Mouse (Mus musculus) lung, adult 2 months (tissue): ENCODE data around the gene Ace2. TPM values are rescaled to one million over a fixed set of nuclear protein-coding genes. Genes with fewer than 3 reads are reported as not detected.

Source experiments
- DNase-seq: peaks from one replicate; pipeline ENCODE4 v3.0.0; 2022
- H3K4me1 ChIP-seq: fragments of 200-500 bp; 2 replicates; pipeline ENCODE4 v1.6.1; 2011; ENCODE audit warnings: low read length; ENCODE audit not compliant: control insufficient read depth, insufficient read depth
- H3K4me3 ChIP-seq: fragments of 200-500 bp; replicated peaks from 2 replicates; pipeline ENCODE3; 2011; ENCODE audit warnings: low read depth, mild to moderate bottlenecking, control low read depth, low read length; ENCODE audit errors: extremely low read depth
- CTCF ChIP-seq: fragments of 200-500 bp; IDR thresholded peaks from 2 replicates; pipeline ENCODE4 v1.5.1; 2011; ENCODE audit warnings: mild to moderate bottlenecking, low read length, control low read depth; ENCODE audit not compliant: insufficient read depth
- POLR2A ChIP-seq: fragments of 200-500 bp; IDR thresholded peaks from 2 replicates; pipeline ENCODE4 v1.6.1; 2011; ENCODE audit warnings: low read depth, mild to moderate bottlenecking, control low read depth, low read length, borderline replicate concordance; ENCODE audit errors: extremely low read depth
- WGBS: fragments of 180-500 bp; shearing (Covaris S2); methylation state at CpG from one replicate; pipeline ENCODE4 v1.1.7; 2018; 5-methylcytosine and 5-hydroxymethylcytosine counted together
- polyA plus RNA-seq: library from polyadenylated mRNA; depleted of rRNA; stranded (reverse); fragments of >200 nt; gene quantifications from 2 replicates; pipeline ENCODE4 v1.2.3, GENCODE M21; 2012; rRNA removed

The Ace2 gene
- polyA plus RNA-seq: 1.9 and 3.3 TPM in 2 replicates

- TF ChIP-seq POLR2A (no peak), CTCF (no peak)
- no peaks in the 10 kb centered on the region for H3K4me1 ChIP-seq
- 79% methylated on average over 2 of the region's 2 CpGs for WGBS
- no peak within 1 kb of the TSS for H3K4me3 ChIP-seq
- DNase-seq: no peak
Measured at GRCm38 (mm10) chrX:164139032-164139431, at the start of gene Ace2. Gene Ace2, plus strand, starts transcription at chrX:164139332.

DNA sequence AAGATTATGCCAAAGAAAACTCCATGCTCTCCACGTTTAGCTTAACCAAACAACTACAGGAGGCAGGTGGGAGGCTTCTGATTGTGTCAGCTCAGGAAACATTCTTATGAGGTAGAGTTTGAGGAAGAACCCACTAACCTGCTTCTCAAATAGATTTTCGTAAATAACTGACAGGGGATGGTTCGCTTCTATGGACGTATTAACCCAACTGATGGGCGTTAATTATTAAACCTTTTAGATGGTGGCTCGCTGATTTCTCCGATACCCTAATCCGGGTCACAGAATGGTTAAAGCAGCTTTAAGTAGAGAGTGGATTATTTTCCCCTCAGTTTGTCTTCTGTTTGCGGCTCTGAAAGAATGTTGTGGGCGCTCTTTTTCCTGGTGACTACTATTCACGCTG, 49.2 kb upstream of the Ace2 start:
- TF ChIP-seq CTCF (no peak), POLR2A (no peak)
- no peak overlapping the region for H3K4me3 ChIP-seq
- no peaks in the 10 kb centered on the region for H3K4me1 ChIP-seq
- WGBS: 83% methylated on average over 11 of the region's 11 CpGs
- no peak for DNase-seq

- Histone ChIP-seq H3K4me3 (no peak overlapping the region), H3K4me1 (no peaks in the 10 kb centered on the region)
- DNase-seq: no peak
- TF ChIP-seq CTCF (no peak), POLR2A (no peak)
- WGBS: 47% methylated on average over 7 of the region's 7 CpGs
Measured at GRCm38 (mm10) chrX:164092300-164093169, 46.6 kb upstream of the Ace2 start.

DNA sequence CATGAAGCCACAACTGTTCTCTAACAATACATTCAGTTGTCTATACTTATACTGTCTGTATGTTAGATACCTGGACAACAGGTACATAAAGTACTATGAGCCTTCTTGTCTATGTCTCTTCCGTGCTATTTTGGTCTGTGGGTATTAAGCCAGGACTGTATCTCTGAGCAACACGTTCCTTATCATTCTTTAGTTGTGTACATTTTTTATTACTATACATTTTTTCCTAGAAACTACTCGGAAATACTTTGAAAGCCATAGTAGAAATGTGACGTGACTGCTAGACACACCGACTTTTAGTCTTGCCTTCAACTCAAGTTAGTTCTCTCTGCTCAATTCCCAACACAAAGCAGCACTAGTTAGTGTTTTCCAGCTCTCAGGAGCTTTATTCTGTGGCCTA, 45.7 kb upstream of the Ace2 start:
- Histone ChIP-seq H3K4me1 (no peaks in the 10 kb centered on the region), H3K4me3 (no peak overlapping the region)
- WGBS: 78% methylated on average over 5 of the region's 5 CpGs
- DNase-seq: no peak
- TF ChIP-seq POLR2A (no peak), CTCF (no peak)

DNA sequence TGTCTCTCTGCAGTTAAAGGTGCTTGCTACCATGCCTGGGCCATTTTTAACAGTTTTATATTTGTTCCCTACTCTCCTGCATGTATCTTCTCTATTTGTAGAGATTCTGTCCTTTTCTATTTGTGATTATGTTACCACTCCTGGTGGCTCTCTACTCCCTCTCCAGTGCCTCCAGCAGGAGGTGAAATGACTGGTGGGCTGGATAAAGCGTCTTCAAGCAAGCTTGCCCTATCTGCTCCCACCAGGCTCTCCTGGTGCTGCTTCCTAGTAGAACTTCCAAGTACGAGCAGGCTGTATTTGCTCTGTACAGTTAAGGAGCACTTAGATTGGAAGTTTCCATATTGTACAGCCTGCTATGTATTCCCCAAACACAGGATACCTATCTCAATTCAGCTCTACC, 43.3 kb upstream of the Ace2 start:
- no peak for DNase-seq
- Histone ChIP-seq H3K4me1 (no peaks in the 10 kb centered on the region), H3K4me3 (no peak overlapping the region)
- TF ChIP-seq POLR2A (no peak), CTCF (no peak)
- WGBS: 76% methylated on average over 2 of the region's 2 CpGs

DNA sequence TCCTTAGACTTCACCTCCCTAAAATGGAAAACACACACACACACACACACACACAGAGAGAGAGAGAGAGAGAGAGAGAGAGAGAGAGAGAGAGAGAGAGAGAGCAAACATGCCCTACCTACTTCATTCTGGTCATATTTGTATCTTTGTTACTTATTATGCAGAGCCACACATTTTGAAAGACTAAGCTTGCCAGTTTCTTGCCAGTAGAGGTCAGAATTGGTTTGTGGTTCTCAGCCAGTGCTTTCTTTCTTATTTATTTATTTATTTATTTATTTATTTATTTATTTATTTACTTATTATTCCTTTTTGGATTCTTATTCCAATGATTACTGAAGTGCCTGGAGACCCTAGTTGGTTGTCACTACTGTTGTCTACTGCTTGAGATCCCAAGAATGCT, 37.6 kb upstream of the Ace2 start:
- no peaks in the 10 kb centered on the region for H3K4me1 ChIP-seq
- no peak overlapping the region for H3K4me3 ChIP-seq
- TF ChIP-seq CTCF (peak; percentile 24; the same call in 1 of the 2 replicates), POLR2A (no peak)
- DNase-seq: no peak

- 83% methylated on average over 7 of the region's 7 CpGs for WGBS
- Histone ChIP-seq H3K4me3 (no peak overlapping the region), H3K4me1 (no peaks in the 10 kb centered on the region)
- no peak for DNase-seq
- TF ChIP-seq POLR2A: no peak
- TF ChIP-seq CTCF: no peak
Measured at GRCm38 (mm10) chrX:164102198-164102597, 36.9 kb upstream of the Ace2 start.

- TF ChIP-seq CTCF: no peak
- TF ChIP-seq POLR2A: no peak
- Histone ChIP-seq H3K4me3 (no peak overlapping the region), H3K4me1 (no peaks in the 10 kb centered on the region)
- DNase-seq: no peak
- 63% methylated on average over 6 of the region's 6 CpGs for WGBS
Measured at GRCm38 (mm10) chrX:164102656-164103055, 36.5 kb upstream of the Ace2 start.

- WGBS: 73% methylated on average over 3 of the region's 3 CpGs
- TF ChIP-seq POLR2A: no peak
- TF ChIP-seq CTCF: no peak
- no peak overlapping the region for H3K4me3 ChIP-seq
- H3K4me1 ChIP-seq: no peaks in the 10 kb centered on the region
- DNase-seq: no peak
Measured at GRCm38 (mm10) chrX:164111146-164111545, 28.0 kb upstream of the Ace2 start.

DNA sequence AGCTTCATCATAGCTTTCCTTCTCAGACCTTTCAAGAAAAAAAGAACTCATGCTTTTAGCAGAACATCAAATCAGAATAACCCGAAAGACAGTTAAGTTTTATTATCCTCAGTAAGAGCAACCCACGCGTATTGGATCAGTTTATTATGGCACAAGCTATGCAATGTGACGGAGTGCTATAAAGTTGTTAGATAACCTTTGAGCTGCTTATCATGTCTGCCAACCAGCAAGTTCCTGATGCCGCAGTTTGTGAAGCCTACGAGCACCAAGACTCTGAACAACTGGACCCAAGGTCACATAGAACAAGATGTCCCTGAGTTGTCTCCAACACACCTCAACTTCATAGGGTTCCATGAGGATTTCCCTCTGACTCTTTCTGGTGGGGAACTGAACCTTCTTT, 25.4 kb upstream of the Ace2 start:
- 87% methylated on average over 6 of the region's 6 CpGs for WGBS
- Histone ChIP-seq H3K4me3 (no peak overlapping the region), H3K4me1 (no peaks in the 10 kb centered on the region)
- no peak for DNase-seq
- no peak for TF ChIP-seq POLR2A
- TF ChIP-seq CTCF: no peak

- Histone ChIP-seq H3K4me1 (no peaks in the 10 kb centered on the region), H3K4me3 (no peak overlapping the region)
- DNase-seq: no peak
- WGBS: 95% methylated on average over 3 of the region's 3 CpGs
- TF ChIP-seq POLR2A: no peak
- no peak for TF ChIP-seq CTCF
Measured at GRCm38 (mm10) chrX:164123942-164124341, 15.2 kb upstream of the Ace2 start.
